Mouse (Mus musculus) ES-Bruce4 (cell line): ENCODE measurements around the gene S100a16. TPM values are rescaled to one million over a fixed set of nuclear protein-coding genes. Genes with fewer than 3 reads are reported as not detected.

Experiments used
- H3K27ac ChIP-seq: 2 replicates; pipeline ENCODE4 v1.5.1; 2012; ENCODE audit warnings: low read length, inconsistent platforms; ENCODE audit not compliant: insufficient read depth
- H3K27me3 ChIP-seq: 2 replicates; pipeline ENCODE4 v1.6.1; 2012; ENCODE audit warnings: mild to moderate bottlenecking, low read length, inconsistent platforms; ENCODE audit not compliant: control insufficient read depth, poor library complexity, insufficient read depth, severe bottlenecking
- H3K36me3 ChIP-seq: 2 replicates; pipeline ENCODE4 v1.6.1; 2012; ENCODE audit warnings: inconsistent platforms, mild to moderate bottlenecking, low read length, moderate library complexity; ENCODE audit not compliant: control insufficient read depth, poor library complexity, insufficient read depth, severe bottlenecking
- H3K4me1 ChIP-seq: one replicate; pipeline ENCODE4 v1.8.1; 2011; ENCODE audit warnings: low read length; ENCODE audit not compliant: control insufficient read depth, insufficient read depth
- H3K4me3 ChIP-seq: 2 replicates; pipeline ENCODE4 v1.5.1; 2011; ENCODE audit warnings: low read depth, mild to moderate bottlenecking, low read length
- H3K9ac ChIP-seq: 2 replicates; pipeline ENCODE4 v1.6.1; 2012; ENCODE audit warnings: low read depth, mild to moderate bottlenecking, inconsistent platforms; ENCODE audit not compliant: poor library complexity, severe bottlenecking
- H3K9me3 ChIP-seq: replicated peaks from 2 replicates; pipeline ENCODE4 v1.6.1; 2012; ENCODE audit warnings: mild to moderate bottlenecking, low read length, inconsistent platforms; ENCODE audit not compliant: control insufficient read depth, poor library complexity, insufficient read depth, severe bottlenecking
- CTCF ChIP-seq: IDR thresholded peaks from one replicate; pipeline ENCODE4 v1.8.1; 2011; ENCODE audit warnings: low read depth, low read length
- EP300 ChIP-seq: IDR thresholded peaks from 2 replicates; pipeline ENCODE4 v1.6.1; 2011; ENCODE audit warnings: low read depth, low read length; ENCODE audit not compliant: insufficient read depth
- POLR2A ChIP-seq: IDR thresholded peaks from one replicate; pipeline ENCODE4 v1.8.1; 2011; ENCODE audit warnings: low read length; ENCODE audit not compliant: insufficient read depth
- polyA plus RNA-seq: library from polyadenylated mRNA; stranded (reverse); fragments of >200 nt; gene quantifications from 2 replicates; pipeline ENCODE4 v1.2.4, GENCODE M21; 2011; ENCODE audit warnings: low read depth; ENCODE audit not compliant: missing spikeins, insufficient read depth, insufficient read length

S100a16 gene
- polyA plus RNA-seq, 1 experiment, result 3.1 TPM

DNA sequence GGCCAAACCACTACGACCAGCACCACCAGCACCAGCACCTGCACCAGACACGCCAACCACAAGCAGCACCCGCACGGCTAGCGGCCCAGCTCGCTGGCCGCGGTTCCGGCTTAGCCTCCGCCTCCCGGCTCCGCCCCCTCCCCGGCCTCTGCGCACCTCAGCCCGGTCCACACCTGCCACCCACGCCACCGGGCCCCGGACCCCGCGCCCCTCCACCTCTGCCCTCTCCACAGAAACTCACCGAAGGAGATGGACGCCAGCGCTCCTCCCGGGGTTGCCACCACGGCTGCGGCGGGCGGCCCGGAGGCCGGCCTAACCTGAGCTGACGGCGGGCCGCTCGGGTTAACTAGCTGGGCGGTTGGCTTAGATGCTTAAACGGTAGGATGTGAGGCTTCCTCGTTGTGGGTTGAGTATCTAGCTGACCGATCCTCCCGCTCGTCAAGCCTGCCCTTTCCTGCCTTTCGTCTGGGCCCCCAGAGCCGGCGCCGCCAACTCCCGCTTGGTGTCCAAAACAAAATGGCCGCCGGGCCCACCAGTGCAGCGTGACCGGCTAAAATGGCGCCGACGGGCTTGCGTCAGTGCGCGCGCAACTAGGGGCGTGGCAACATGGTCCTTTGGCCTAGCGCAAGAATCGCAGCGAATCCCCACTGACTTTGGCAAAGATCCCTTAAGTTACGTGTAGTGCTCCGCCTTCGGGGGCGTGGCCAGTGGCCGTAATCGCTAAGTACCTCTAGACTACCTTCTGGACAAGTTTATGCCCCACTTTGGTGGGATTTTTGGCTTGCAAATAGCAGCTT, 27.9 kb upstream of the S100a16 start, which contains the start of gene Chtop:
Chtop (minus strand) TSS at position 549 of the 797 bp plus-strand sequence.
- no peaks in the 10 kb centered on the region for H3K9me3 ChIP-seq
- TF ChIP-seq POLR2A (peak; percentile 77), CTCF (no peak)
- peak within 1 kb of the TSS; percentile 95 for H3K9ac ChIP-seq
- H3K27ac ChIP-seq, result peak within 1 kb of the TSS; percentile 82
- H3K4me3 ChIP-seq, result peak within 1 kb of the TSS; percentile 100
- H3K4me1 ChIP-seq, result no peaks in the 10 kb centered on the region
- H3K36me3 ChIP-seq, result peaks cover 40% of the 10 kb centered on the region
- H3K27me3 ChIP-seq, result no peaks in the 10 kb centered on the region

- no peaks in the 10 kb centered on the region for H3K9me3 ChIP-seq
- H3K9ac ChIP-seq, result peak overlapping the region; percentile 61
- peak overlapping the region; percentile 82 for H3K27ac ChIP-seq
- peaks cover 34% of the 10 kb centered on the region for H3K36me3 ChIP-seq
- TF ChIP-seq EP300 (no peak), CTCF (no peak), POLR2A (no peak)
- no peaks in the 10 kb centered on the region for H3K27me3 ChIP-seq
- no peaks in the 10 kb centered on the region for H3K4me1 ChIP-seq
- H3K4me3 ChIP-seq, result no peak overlapping the region
Observed at GRCm38 (mm10) chr3:90509747-90510123, 27.3 kb upstream of the S100a16 start.

GRCm38 (mm10) chr3:90512276-90512675, 24.8 kb upstream of the S100a16 start:
- Histone ChIP-seq H3K4me3 (no peak overlapping the region), H3K27me3 (no peaks in the 10 kb centered on the region), H3K36me3 (peaks cover 9% of the 10 kb centered on the region), H3K9me3 (no peaks in the 10 kb centered on the region), H3K27ac (no peak overlapping the region), H3K4me1 (peaks cover 3% of the 10 kb centered on the region), H3K9ac (no peak overlapping the region)
- TF ChIP-seq EP300 (no peak), POLR2A (no peak), CTCF (no peak)

DNA sequence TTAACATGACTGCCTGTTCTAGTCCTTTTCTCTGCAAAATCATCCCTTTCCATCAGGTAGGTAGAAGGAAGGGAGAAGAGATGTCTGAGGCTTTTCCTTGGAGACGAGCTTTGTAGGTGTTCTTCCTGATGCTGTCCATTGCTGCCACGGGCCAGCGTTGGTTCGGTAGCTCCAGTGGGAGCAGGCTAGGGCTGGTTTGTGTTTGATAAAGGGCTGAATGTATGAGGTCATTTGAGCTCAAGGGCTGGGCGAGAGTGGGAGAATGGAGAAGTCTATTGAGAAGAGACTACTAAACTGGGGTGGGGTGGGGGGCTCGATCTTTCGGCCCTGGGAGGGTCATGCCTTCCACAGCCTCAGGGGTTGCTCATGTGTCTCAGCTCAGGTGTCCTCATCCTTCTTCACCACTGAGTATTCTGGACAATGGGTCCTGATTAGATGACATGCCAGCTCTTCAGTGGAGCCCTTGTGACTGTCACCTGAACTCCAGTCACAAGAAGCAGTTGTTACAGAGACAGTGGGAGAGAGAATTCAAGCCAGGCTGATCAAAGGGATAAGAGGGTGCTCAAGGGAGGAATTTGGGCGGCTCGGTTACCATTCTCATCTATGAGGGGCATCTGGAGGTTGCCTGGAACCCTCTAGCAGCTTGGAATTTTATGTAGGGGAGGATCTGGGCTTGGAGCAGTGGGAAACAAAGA, 24.0 kb upstream of the S100a16 start:
- Histone ChIP-seq H3K9ac (0 out of 2 replicates have a peak overlapping the region, but pooled peaks have one; percentile 9), H3K9me3 (no peaks in the 10 kb centered on the region), H3K27me3 (no peaks in the 10 kb centered on the region), H3K27ac (no peak overlapping the region), H3K4me3 (peak overlapping the region; percentile 55), H3K36me3 (peaks cover under 1% of the 10 kb centered on the region; the same call in 1 of the 2 replicates), H3K4me1 (peaks cover 5% of the 10 kb centered on the region)
- TF ChIP-seq CTCF, result no peak
- TF ChIP-seq EP300, result peak; percentile 68; the same call in 1 of the 2 replicates
- TF ChIP-seq POLR2A, result no peak

- Histone ChIP-seq H3K9me3 (no peaks in the 10 kb centered on the region), H3K36me3 (no peaks in the 10 kb centered on the region), H3K27ac (no peak within 1 kb of the TSS), H3K4me1 (peaks cover 5% of the 10 kb centered on the region), H3K9ac (peak within 1 kb of the TSS; percentile 9; the same call in 1 of the 2 replicates), H3K4me3 (peak within 1 kb of the TSS; percentile 55), H3K27me3 (no peaks in the 10 kb centered on the region)
- peak; percentile 42 for TF ChIP-seq CTCF
- TF ChIP-seq POLR2A, result no peak
- no peak for TF ChIP-seq EP300
Observed at GRCm38 (mm10) chr3:90513796-90514590, 23.1 kb upstream of the S100a16 start, which contains the start of the genes S100a1 and S100a13. Gene S100a1 (minus strand): TSS chr3:90514392. Gene S100a13 (plus strand): TSS chr3:90514435.
